ENCODE assay signal across 22 mouse cellular contexts in genomic region chr11:97562536-97562935, GRCm38 (mm10). TPM values are rescaled to one million over a fixed set of nuclear protein-coding genes. Genes with fewer than 3 reads are reported as not detected.
DNase-seq lines count a peak whose midpoint lies in the region; ATAC-seq and TF ChIP-seq lines count a peak whose summit lies in the region.
"Had no signal": no experiment of that assay in that cellular context is flagged by ENCODE, and none has a peak within 500 bp of the region (broad histone marks: within the 10 kb centered on the region; RNA-seq: fewer than 3 reads in every experiment).

No protein-coding gene starts in this region.

- no peaks in the 10 kb centered on the region for H3K9me3 ChIP-seq in midbrain, embryonic 13.5 days
- no peaks in the 10 kb centered on the region for H3K9me3 ChIP-seq in midbrain, embryonic 10.5 days (replicated peaks)
- H3K9me3 ChIP-seq: intestine, embryonic 15.5 days; kidney, embryonic 15.5 days; limb, embryonic 15.5 days; liver, embryonic 15.5 days; midbrain, embryonic 15.5 days had no signal

- ATAC-seq in midbrain, embryonic 13.5 days: no peak
- ATAC-seq: forebrain, postnatal 0 days; intestine, embryonic 15.5 days; lung, postnatal 0 days; midbrain, embryonic 15.5 days; Patski had no signal

- peaks cover 97% of the 10 kb centered on the region for H3K4me1 ChIP-seq in midbrain, embryonic 13.5 days (replicated peaks)
- H3K4me1 ChIP-seq in midbrain, embryonic 10.5 days: peaks cover 97% of the 10 kb centered on the region
- H3K4me1 ChIP-seq in olfactory bulb, adult 2 months (ENCODE audit: control insufficient read depth, insufficient read depth, low read length): peaks cover 94% of the 10 kb centered on the region
- H3K4me1 ChIP-seq: liver, embryonic 15.5 days had no signal

- DNase-seq in cerebellum, postnatal 25 days: peak; percentile 35 to 57
- no peak for DNase-seq in cerebellum, postnatal 14 days
- no peak for DNase-seq in midbrain, embryonic 10.5 days (ENCODE audit: low spot score)
- peak; percentile 84 for DNase-seq in adrenal gland, adult 8-10 months
- no peak for DNase-seq in lung, postnatal 14 days
- DNase-seq in ovary, postnatal 10 days (ENCODE audit: low spot score): no peak
- DNase-seq: forebrain, postnatal 0 days; gastrocnemius, postnatal 36 days; kidney, postnatal 4 days; thymus, postnatal 25 days had no signal

- H3K36me3 ChIP-seq in midbrain, embryonic 13.5 days: no peaks in the 10 kb centered on the region
- no peaks in the 10 kb centered on the region for H3K36me3 ChIP-seq in midbrain, embryonic 10.5 days
- H3K36me3 ChIP-seq: intestine, embryonic 15.5 days; kidney, embryonic 15.5 days; limb, embryonic 15.5 days; liver, embryonic 15.5 days; midbrain, embryonic 15.5 days had no signal

- TF ChIP-seq CTCF in olfactory bulb, adult 2 months (IDR thresholded peaks at IDR 0.05; ENCODE audit: insufficient read depth, low read depth, low read length): no peak

- H3K27ac ChIP-seq in midbrain, embryonic 13.5 days: peak overlapping the region; percentile 53; the same call in 1 of the 2 replicates
- H3K27ac ChIP-seq in midbrain, embryonic 10.5 days (replicated peaks): no peak overlapping the region
- peak overlapping the region; percentile 33; the same call in 1 of the 2 replicates for H3K27ac ChIP-seq in olfactory bulb, adult 2 months (ENCODE audit: insufficient read depth, low read depth, low read length)
- H3K27ac ChIP-seq: hindbrain, embryonic 14.5 days; intestine, embryonic 15.5 days; kidney, embryonic 15.5 days; limb, embryonic 15.5 days; liver, embryonic 15.5 days; midbrain, embryonic 15.5 days had no signal

- H3K27me3 ChIP-seq in midbrain, embryonic 13.5 days: no peaks in the 10 kb centered on the region
- H3K27me3 ChIP-seq in midbrain, embryonic 10.5 days (ENCODE audit: low read depth, poor library complexity, severe bottlenecking): peaks cover 100% of the 10 kb centered on the region
- H3K27me3 ChIP-seq: midbrain, embryonic 15.5 days had no signal

- 65% methylated on average over 3 of the region's 3 CpGs for WGBS in midbrain, embryonic 13.5 days
- WGBS in midbrain, embryonic 10.5 days: 74% methylated on average over 3 of the region's 3 CpGs
- 37% methylated on average over 3 of the region's 3 CpGs for WGBS in olfactory bulb, adult 2 months

- H3K4me3 ChIP-seq in midbrain, embryonic 13.5 days (replicated peaks): no peak overlapping the region
- no peak overlapping the region for H3K4me3 ChIP-seq in midbrain, embryonic 10.5 days
- H3K4me3 ChIP-seq in olfactory bulb, adult 2 months (ENCODE audit: insufficient read depth, low read depth, low read length): no peak overlapping the region
- H3K4me3 ChIP-seq: intestine, embryonic 15.5 days; kidney, embryonic 15.5 days; limb, embryonic 15.5 days; liver, embryonic 15.5 days; midbrain, embryonic 15.5 days had no signal

- no peak for TF ChIP-seq POLR2A in olfactory bulb, adult 2 months (IDR thresholded peaks at IDR 0.05; ENCODE audit: insufficient read depth, low read depth, low read length)

- H3K9ac ChIP-seq in midbrain, embryonic 13.5 days (replicated peaks): no peak overlapping the region
- H3K9ac ChIP-seq: forebrain, postnatal 0 days; hindbrain, embryonic 14.5 days; intestine, embryonic 15.5 days; kidney, embryonic 15.5 days; limb, embryonic 15.5 days; liver, embryonic 15.5 days; midbrain, embryonic 15.5 days had no signal

- H3K4me2 ChIP-seq in midbrain, embryonic 13.5 days (replicated peaks): no peak overlapping the region
- H3K4me2 ChIP-seq: hindbrain, embryonic 14.5 days; intestine, embryonic 15.5 days; kidney, embryonic 15.5 days; limb, embryonic 15.5 days; liver, embryonic 15.5 days; midbrain, embryonic 15.5 days had no signal

RNA-seq across cellular contexts. Expression of gene Srcin1, which starts 13.4 kb away (rescaled TPM):
- 7.0 and 8.5 TPM in 2 replicates for polyA plus RNA-seq in midbrain, embryonic 13.5 days (2015; fragmentation: Nextera tagmentation; extraction: Ambion mirVana)
- 0.89 and 1.6 TPM in 2 replicates for polyA plus RNA-seq in midbrain, embryonic 10.5 days (2016; fragmentation: Nextera tagmentation; extraction: Ambion mirVana)
- total RNA-seq in adrenal gland, adult 8-10 months (2022): 10 to 100 TPM; 10.7 to 37.6 (median 19.9) TPM
- not detected in 2 replicates for polyA plus RNA-seq in olfactory bulb, adult 2 months (2012; ENCODE audit: insufficient read depth, insufficient read length, low replicate concordance, missing spikeins)
- total RNA-seq: megakaryocyte, adult 5-6 weeks had no signal
- polyA plus RNA-seq: heart, postnatal 0 days; liver, embryonic 15.5 days had no signal

Comparison
In these comparisons a context has a peak if more than half of its experiments do, and no peak if none do; other contexts are left out.
1. DNase-seq: peak in cerebellum, postnatal 25 days (2 of 2) and adrenal gland, adult 8-10 months (single experiment); none in cerebellum, postnatal 14 days (0 of 2), midbrain, embryonic 10.5 days (single experiment), lung, postnatal 14 days (single experiment) and ovary, postnatal 10 days (single experiment).